Mouse (Mus musculus) bone marrow, adult 2 months (tissue): Measurements from ENCODE around the gene Lama2. TPM values are rescaled to one million over a fixed set of nuclear protein-coding genes. Genes with fewer than 3 reads are reported as not detected.
"Not testable (repeated sequence)": the region's sequence is repeated elsewhere in the genome, so short reads cannot be mapped to it uniquely, and the experiment has no call there.

Experiments used
- H3K27ac ChIP-seq: fragments of 200-500 bp; 2 replicates; pipeline ENCODE4 v1.5.1; 2012; ENCODE audit warnings: low read depth, mild to moderate bottlenecking, control low read depth, inconsistent platforms, low read length; ENCODE audit not compliant: control insufficient read depth, poor library complexity, insufficient read depth
- H3K4me1 ChIP-seq: fragments of 200-500 bp; 2 replicates; pipeline ENCODE4 v1.6.1; 2011; ENCODE audit warnings: low read length; ENCODE audit not compliant: control insufficient read depth, insufficient read depth
- H3K4me3 ChIP-seq: fragments of 200-500 bp; replicated peaks from 2 replicates; pipeline ENCODE3; 2011; ENCODE audit warnings: mild to moderate bottlenecking, low read depth, low read length, control low read depth; ENCODE audit not compliant: control insufficient read depth
- CTCF ChIP-seq: fragments of 200-500 bp; IDR thresholded peaks from 2 replicates; pipeline ENCODE4 v1.5.1; 2011; ENCODE audit warnings: low read length, control low read depth; ENCODE audit not compliant: control insufficient read depth, insufficient read depth
- POLR2A ChIP-seq: fragments of 200-500 bp; IDR thresholded peaks from 2 replicates; pipeline ENCODE4 v1.6.1; 2011; ENCODE audit warnings: low read depth, mild to moderate bottlenecking, control low read depth, low read length, borderline replicate concordance; ENCODE audit not compliant: control insufficient read depth
- WGBS: fragments of 180-500 bp; shearing (Covaris S2); methylation state at CpG from one replicate; pipeline ENCODE4 v1.1.7; 2018; 5-methylcytosine and 5-hydroxymethylcytosine counted together
- polyA plus RNA-seq: library from polyadenylated mRNA; stranded (reverse); fragments of >200 nt; gene quantifications from 2 replicates; pipeline ENCODE4 v1.2.4, GENCODE M21; 2011; ENCODE audit warnings: low replicate concordance; ENCODE audit not compliant: missing spikeins, insufficient read depth, insufficient read length

Gene Lama2
- polyA plus RNA-seq, 1 experiment, result 0.62 TPM

- H3K4me1 ChIP-seq, result no peaks in the 10 kb centered on the region
- H3K27ac ChIP-seq, result no peak overlapping the region
- TF ChIP-seq CTCF (no peak), POLR2A (no peak)
- no peak overlapping the region for H3K4me3 ChIP-seq
Observed at GRCm38 (mm10) chr10:26996684-26997083, 622.9 kb downstream of the Lama2 start.

GRCm38 (mm10) chr10:26995987-26996386 is 623.6 kb downstream of the Lama2 start:
- H3K4me3 ChIP-seq, result no peak overlapping the region
- H3K27ac ChIP-seq, result no peak overlapping the region
- TF ChIP-seq POLR2A (no peak), CTCF (no peak)
- no peaks in the 10 kb centered on the region for H3K4me1 ChIP-seq
- WGBS, result 19% methylated on average over 6 of the region's 6 CpGs

- TF ChIP-seq CTCF (no peak), POLR2A (no peak)
- Histone ChIP-seq H3K4me3 (no peak overlapping the region), H3K4me1 (no peaks in the 10 kb centered on the region), H3K27ac (no peak overlapping the region)
- 65% methylated on average over 8 of the region's 8 CpGs for WGBS
Observed at GRCm38 (mm10) chr10:26995182-26995975, 624.2 kb downstream of the Lama2 start.

- no peak overlapping the region for H3K27ac ChIP-seq
- no peaks in the 10 kb centered on the region for H3K4me1 ChIP-seq
- TF ChIP-seq POLR2A (no peak), CTCF (no peak)
- no peak overlapping the region for H3K4me3 ChIP-seq
- 72% methylated on average over 8 of the region's 8 CpGs for WGBS
Observed at GRCm38 (mm10) chr10:26993971-26994761, 625.4 kb downstream of the Lama2 start.

GRCm38 (mm10) chr10:26985451-26985850 is 634.1 kb downstream of the Lama2 start:
- 51% methylated on average over 1 of the region's 1 CpGs for WGBS
- H3K27ac ChIP-seq, result no peak overlapping the region
- no peak overlapping the region for H3K4me3 ChIP-seq
- no peak for TF ChIP-seq CTCF
- no peak for TF ChIP-seq POLR2A
- H3K4me1 ChIP-seq, result no peaks in the 10 kb centered on the region

DNA sequence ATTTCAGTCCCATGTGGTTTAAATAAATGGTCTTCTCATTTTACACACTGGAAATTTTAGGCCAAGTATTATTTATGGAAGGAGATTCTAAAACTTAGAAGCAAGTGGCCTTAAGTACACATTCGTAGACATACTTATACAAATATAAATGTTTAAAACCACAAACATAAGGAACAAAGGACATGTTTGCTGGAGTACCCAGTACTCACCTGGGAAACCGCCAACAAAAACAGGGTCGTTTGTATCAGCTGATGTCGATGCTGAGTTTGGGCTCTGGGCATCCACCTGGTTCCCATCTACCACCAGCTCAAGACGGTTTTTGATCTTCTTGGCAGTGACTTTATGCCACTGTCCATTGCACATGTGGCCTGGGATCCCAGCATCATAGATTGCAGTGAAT is 635.5 kb downstream of the Lama2 start:
- H3K4me3 ChIP-seq, H3K27ac ChIP-seq, H3K4me1 ChIP-seq: not testable (repeated sequence)
- 82% methylated on average over 5 of the region's 5 CpGs for WGBS

DNA sequence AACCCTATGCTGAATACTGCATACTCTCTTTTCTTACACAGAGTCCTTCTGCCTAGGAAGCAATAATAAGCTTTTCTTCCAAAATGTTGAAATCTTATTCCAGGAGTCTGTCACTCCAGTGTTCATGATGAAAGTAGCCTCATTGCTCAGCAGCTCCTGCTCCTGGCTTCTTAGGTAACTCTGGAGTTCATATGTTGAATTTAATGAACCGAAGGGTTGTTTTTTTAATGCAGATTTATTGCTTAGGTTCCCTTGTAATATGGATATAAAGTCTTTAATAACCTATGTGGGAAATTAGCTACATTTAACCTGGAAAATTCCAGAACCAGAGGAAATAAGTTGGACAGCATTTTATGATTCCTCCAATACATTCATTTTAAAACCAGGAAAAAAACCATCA is 636.0 kb downstream of the Lama2 start:
- H3K4me3 ChIP-seq, result no peak overlapping the region
- H3K27ac ChIP-seq, result no peak overlapping the region
- 95% methylated on average over 1 of the region's 1 CpGs for WGBS
- no peaks in the 10 kb centered on the region for H3K4me1 ChIP-seq
- no peak for TF ChIP-seq CTCF
- no peak for TF ChIP-seq POLR2A

DNA sequence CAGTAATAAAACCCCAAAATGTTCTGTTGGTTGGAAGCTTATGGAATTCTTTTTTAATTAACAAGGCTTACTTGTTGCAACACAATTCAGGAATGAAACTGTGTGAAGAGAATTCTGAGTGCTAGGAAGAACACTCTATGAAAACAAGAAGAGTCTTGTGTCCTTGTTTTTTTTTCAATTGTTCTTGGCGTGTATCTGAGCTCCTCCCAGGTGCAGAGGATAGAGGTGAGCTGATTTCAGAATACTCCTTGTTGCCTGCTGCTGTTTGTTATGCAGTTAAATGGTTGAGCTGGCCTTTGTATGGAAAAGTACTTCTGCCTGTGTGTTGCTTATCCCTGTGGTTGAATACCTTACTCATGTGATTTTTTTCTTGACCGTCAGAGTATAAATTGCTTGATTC is 636.9 kb downstream of the Lama2 start:
- WGBS, result 89% methylated on average over 2 of the region's 2 CpGs
- TF ChIP-seq POLR2A (no peak), CTCF (no peak)
- no peak overlapping the region for H3K27ac ChIP-seq
- H3K4me3 ChIP-seq, result no peak overlapping the region
- H3K4me1 ChIP-seq, result no peaks in the 10 kb centered on the region
